Mouse (Mus musculus): Measurements from ENCODE around the gene Ppp1r9b. TPM values are rescaled to one million over a fixed set of nuclear protein-coding genes. Genes with fewer than 3 reads are reported as not detected.

Ppp1r9b gene
- total RNA-seq, 1 experiment from 2014 or later: 164 TPM

DNA sequence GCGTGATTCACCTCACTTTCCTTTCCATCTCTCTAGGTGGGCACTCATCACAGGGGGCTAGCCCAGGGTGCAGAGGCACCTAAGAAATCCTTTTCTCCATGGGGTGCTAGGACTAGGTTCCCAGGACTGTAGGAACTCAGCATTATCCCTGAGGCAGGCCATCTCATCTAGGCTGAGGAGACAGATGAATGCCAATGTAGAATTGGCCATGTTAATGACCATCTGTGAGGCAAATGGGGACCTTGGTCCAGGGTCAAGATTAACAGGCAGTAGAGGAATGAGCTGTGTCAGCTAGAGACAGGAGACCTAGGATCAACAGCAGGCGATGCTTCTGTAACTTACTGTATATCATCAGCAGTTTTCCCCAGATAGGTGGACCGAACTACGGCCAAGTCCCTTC, 48.9 kb downstream of the Ppp1r9b start:
- ATAC-seq (replicated peaks; ENCODE audit: low read depth, poor library complexity, severe bottlenecking): no peak

DNA sequence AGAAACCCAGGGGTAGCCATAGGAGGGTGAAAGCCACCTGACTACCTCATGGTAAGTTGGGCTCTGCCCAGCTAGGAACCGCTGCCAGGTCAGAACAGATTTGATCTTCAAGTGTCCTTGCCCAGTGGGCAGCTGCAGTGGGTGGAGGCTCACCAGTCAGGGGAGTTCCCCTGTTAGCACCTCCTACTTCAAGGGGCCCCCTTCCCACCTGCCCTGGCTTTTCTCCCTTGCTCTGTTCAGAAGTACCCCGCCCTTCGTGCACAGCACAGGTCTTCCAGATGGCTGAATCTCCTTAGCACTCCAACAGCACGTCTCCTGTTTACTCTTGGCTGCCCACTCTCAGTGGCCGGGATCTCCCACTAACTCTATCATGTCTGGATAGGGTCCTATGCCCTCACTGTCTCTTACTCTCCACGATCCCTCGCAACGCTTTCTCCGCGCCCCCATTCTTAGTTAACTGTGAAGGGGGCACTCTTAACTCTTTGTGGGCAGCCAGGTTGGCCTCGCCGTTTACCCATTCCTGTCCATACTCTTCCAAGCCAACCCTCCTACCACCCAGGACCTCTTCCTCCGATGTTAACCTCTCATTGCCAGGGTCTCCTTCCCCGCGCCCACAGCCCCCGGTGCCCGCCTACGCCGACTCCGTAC, 49.8 kb downstream of the Ppp1r9b start:
- ATAC-seq (replicated peaks; ENCODE audit: low read depth, poor library complexity, severe bottlenecking): no peak

DNA sequence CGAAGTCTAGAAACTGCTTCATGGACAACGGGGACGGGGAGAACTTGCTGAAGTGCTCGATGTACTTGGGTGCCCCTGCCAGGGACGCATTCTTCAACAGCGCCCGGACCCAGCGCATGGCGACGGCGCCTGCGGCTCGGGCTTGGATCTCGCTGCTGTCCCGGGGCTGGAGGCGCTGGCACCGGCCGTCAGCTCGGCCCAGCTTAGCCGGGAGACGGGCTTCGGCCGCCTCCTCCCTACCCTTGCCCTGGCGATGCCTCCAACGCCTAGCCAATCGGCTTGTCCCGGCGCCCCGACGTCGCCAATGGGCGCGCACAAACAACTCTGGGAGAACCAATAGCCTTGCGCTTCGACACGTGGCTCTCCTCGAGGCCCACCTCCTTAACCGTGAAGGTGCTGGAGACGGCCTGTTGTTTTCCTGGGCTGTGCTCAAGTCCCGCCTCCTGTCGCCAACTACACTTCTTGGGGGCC, 50.3 kb downstream of the Ppp1r9b start, which contains the start of gene Pdk2:
TSS of gene Pdk2 (minus strand) at position 216 of the 471 bp plus-strand sequence.
- peak; percentile 93 for ATAC-seq (replicated peaks; ENCODE audit: low read depth, poor library complexity, severe bottlenecking)

DNA sequence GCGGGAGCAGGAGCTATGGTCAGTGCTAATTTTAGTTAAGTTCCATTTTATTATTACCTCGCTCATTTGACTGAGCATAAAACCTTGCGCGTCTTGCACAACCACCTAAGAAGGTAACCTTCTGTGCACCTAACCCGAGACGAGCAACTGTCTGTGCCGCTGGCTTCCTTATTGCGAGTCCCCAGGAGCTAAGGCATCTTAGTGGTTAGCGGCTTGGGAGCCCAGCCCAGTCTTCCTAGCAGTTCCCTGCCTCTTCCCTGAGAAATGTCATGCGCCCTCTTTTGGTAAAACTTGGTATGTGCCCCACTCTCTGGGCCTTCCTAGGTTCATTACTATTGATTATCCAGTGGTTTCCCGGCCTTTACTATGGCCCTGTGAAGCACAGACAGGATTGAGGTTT, 51.3 kb downstream of the Ppp1r9b start:
- ATAC-seq (replicated peaks; ENCODE audit: low read depth, poor library complexity, severe bottlenecking): peak; percentile 59

DNA sequence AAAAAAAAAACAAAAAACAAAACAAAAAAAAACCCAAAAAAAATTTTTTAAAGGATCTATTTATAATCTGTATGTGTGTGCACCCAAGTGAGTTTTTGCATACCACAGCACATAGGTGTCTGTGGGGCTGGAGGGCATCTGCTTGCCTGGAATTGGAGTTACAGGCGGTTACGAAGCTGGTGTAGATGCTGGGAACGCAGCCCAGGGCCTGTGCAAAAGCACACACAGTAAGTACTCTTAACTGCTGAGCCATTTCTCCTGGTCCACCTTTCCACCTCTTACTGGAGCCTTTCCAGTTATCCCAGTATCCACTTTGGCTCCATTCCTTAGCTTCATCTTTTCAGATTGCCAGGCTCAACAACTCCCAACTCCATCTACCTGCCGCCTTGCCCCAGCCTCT, 52.2 kb downstream of the Ppp1r9b start:
- no peak for ATAC-seq (replicated peaks; ENCODE audit: low read depth, poor library complexity, severe bottlenecking)

DNA sequence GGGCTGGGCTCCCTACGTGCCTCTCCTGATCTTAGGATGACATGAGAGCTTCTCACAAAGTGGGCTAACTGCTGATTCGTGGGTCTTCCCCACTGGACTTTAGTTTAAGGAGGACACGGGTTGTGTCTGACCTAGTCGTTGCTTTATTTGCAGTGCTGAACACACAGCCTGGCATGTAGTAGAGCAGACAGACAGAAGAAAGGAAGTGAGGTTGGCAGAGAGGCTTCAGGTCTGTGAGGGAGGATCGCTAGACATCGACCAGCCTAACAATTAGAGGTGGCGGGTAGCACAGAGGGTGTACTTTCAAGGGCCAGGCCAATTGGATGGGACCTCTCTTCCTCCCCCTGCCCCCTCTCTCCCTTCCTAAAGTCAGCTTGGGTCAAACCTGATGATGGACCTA, 52.8 kb downstream of the Ppp1r9b start:
- no peak for ATAC-seq (replicated peaks; ENCODE audit: low read depth, poor library complexity, severe bottlenecking)

DNA sequence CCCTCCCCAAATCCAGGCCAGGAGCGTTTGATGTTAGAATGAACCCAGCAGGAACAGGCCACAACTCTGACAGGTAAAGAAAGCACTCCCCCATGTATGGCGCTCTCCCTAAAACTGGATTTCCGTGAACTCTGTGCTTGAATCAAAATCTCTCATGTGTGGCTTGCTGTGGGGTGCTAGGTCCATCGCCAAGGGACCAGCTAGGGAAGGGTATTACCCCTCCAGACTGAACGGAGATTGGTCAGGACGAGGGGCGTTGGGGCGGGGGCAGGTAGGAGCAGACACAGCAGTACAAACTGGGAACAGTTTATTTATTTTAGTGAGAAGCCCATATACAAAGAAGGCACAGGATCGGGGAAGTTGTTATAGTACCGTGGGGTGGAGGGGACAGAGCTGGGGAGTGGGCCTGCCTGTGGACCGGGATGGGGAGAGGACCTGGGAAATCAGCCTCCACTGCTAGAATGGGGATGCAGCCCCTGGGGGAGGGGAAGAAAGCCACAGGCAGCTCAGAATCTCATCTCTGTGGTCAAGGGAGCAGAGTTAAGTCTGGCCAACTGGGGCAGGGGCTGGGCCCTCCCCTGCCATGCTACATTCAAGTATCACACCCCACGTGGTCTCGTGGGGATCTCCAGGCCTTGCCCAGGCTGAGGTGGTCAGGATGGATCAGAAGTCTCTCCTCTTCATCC, 53.5 kb downstream of the Ppp1r9b start:
- ATAC-seq (replicated peaks; ENCODE audit: low read depth, poor library complexity, severe bottlenecking): no peak

DNA sequence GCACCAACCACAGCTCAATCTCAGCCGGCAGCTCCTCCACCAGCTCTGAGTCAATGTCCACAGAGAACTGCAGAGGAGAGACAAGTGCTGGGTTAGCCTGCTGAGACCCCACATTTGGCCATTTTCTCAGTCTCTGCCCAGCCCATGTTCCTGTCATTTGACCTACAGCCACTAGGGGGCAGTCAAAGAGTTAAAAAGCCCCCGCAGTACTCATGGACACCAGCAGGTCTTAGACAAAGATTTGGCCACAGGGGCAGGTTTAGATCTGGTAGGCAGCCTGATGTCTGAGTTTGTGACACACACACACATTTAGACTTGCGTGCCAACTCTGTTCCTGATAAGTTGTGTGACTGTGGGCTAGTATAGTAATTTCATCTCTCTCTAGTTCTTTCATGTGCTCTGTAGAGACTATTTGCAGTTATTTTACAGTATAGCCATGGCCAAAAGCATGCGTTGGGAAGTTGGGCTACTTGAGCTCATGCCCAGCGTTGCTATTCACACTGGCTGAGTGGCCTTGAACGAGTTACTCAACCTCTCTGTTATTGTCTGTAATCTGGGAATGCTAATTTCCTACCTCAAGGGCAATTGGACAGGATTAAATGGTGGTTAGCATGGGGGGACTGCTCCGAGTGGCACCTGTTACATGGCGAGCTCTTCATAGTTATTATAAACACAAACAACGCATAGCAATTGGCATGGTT, 56.3 kb downstream of the Ppp1r9b start:
- ATAC-seq (replicated peaks; ENCODE audit: low read depth, poor library complexity, severe bottlenecking): peak; percentile 87

DNA sequence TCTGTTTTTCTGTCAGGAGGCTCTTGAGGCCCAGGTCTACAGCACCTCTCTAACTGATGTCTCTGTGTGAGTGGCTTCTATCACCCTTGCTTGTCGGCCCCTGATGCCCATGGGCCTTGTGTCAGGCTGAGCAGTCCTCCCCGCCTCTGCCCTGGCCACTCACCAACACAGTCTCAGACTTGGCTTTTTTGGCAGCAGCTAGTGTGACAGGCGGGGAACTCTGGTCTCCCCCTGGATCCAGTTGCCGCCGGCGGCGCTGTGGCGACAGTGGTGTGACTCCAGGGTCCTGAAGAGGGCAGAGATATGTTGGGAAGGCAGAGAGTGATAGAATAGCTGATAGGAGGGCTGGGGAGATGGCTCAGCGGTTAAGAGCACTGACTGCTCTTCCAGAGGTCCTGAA, 62.2 kb downstream of the Ppp1r9b start:
- ATAC-seq (replicated peaks; ENCODE audit: low read depth, poor library complexity, severe bottlenecking): no peak

Other genes with a start within 250 kb of the Ppp1r9b start
- gene Cdc34b, start 249.3 kb upstream of the Ppp1r9b start, total RNA-seq (2017): 0.09 TPM in 1 of 2 replicates, not detected in the other
- not detected in 2 replicates for gene Tmem92, start 208.3 kb upstream of the Ppp1r9b start, total RNA-seq (2017)
- not detected in 2 replicates for gene Col1a1, start 54.8 kb upstream of the Ppp1r9b start, total RNA-seq (2017)
- not detected in 2 replicates for gene Hils1, start 23.4 kb upstream of the Ppp1r9b start, total RNA-seq (2017)
- gene Sgca, start 14.7 kb upstream of the Ppp1r9b start, total RNA-seq (2017): not detected in 2 replicates
- gene Samd14, start 18.8 kb downstream of the Ppp1r9b start, total RNA-seq (2017): 15.5 and 16.6 TPM in 2 replicates
- 1.7 and 3.7 TPM in 2 replicates for gene Pdk2, start 50.3 kb downstream of the Ppp1r9b start, total RNA-seq (2017)
- 0.05 TPM in 1 of 2 replicates, not detected in the other for gene Itga3, start 85.8 kb downstream of the Ppp1r9b start, total RNA-seq (2017)
- gene Dlx3, start 129.1 kb downstream of the Ppp1r9b start, total RNA-seq (2017): not detected in 2 replicates
- not detected in 2 replicates for gene Dlx4, start 155.2 kb downstream of the Ppp1r9b start, total RNA-seq (2017)